ENCODE assay signal across 7 mouse cellular contexts in the genomic region with DNA sequence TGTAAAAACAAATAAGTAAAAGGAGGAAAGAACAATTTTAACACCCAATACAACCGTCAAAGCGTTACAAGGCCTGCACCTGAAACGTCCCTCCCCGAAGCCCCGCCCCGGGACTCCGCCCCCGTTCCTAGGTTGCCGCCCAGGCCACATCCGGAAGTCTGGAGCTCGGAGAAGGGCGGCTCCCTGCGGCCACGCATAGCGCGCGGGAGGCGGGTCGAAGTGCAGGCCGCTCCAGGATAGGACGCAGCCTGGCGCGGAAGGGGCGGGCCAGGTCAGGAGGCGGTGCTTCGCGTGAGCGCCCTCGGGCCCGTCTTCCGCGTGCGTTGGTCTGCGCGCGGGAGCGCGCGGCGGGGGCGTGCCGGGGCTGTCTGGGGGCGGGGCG. TPM values are rescaled to one million over a fixed set of nuclear protein-coding genes. Genes with fewer than 3 reads are reported as not detected.
DNase-seq lines count a peak whose midpoint lies in the region; ATAC-seq lines count a peak whose summit lies in the region.

No protein-coding gene starts in this region.

- peak overlapping the region; percentile 95; the same call in 1 of the 2 replicates for H3K27ac ChIP-seq in intestine, embryonic 15.5 days
- peak overlapping the region; percentile 99 for H3K27ac ChIP-seq in midbrain, embryonic 10.5 days (replicated peaks)

- H3K4me3 ChIP-seq in intestine, embryonic 15.5 days (replicated peaks): peak overlapping the region; percentile 99
- peak overlapping the region; percentile 98 for H3K4me3 ChIP-seq in midbrain, embryonic 10.5 days

- H3K4me1 ChIP-seq in intestine, embryonic 15.5 days (replicated peaks): peaks cover 17% of the 10 kb centered on the region
- peaks cover 33% of the 10 kb centered on the region for H3K4me1 ChIP-seq in midbrain, embryonic 10.5 days

- peak overlapping the region; percentile 99 for H3K9ac ChIP-seq in intestine, embryonic 15.5 days

- DNase-seq in adrenal gland, adult 2 months: peak; percentile 99
- DNase-seq in embryo, embryonic 11.5 days (ENCODE audit: low read depth, low spot score): peak; percentile 95
- peak; percentile 95 to 97 for DNase-seq in gastrocnemius, postnatal 36 days
- peak; percentile 97 to 99 for DNase-seq in left cerebral cortex, postnatal 25 days (ENCODE audit: low spot score in 2 of 2)
- peak; percentile 98 for DNase-seq in midbrain, embryonic 10.5 days (ENCODE audit: low spot score)
- peak; percentile 96 for DNase-seq in right cerebral cortex, postnatal 4 days

- intact Hi-C loops in gastrocnemius, postnatal 36 days (cut with DNase I): loop anchor here (5.0 kb wide), 1 partner anchor 71 kb away; no protein-coding TSS in a partner anchor
- intact Hi-C loops in left cerebral cortex, postnatal 25 days (cut with DNase I): loop anchor here (2.0 to 5.0 kb wide), 2 partner anchors 19 to 101 kb away; no protein-coding TSS in a partner anchor

- under 1% methylated on average over 32 of the region's 44 CpGs for WGBS in intestine, embryonic 15.5 days
- under 1% methylated on average over 44 of the region's 44 CpGs for WGBS in midbrain, embryonic 10.5 days

- H3K4me2 ChIP-seq in intestine, embryonic 15.5 days (replicated peaks): peak overlapping the region; percentile 52

- no peaks in the 10 kb centered on the region for H3K27me3 ChIP-seq in intestine, embryonic 15.5 days (replicated peaks)
- H3K27me3 ChIP-seq in midbrain, embryonic 10.5 days (ENCODE audit: low read depth, poor library complexity, severe bottlenecking): no peaks in the 10 kb centered on the region

- H3K36me3 ChIP-seq in intestine, embryonic 15.5 days: no peaks in the 10 kb centered on the region
- H3K36me3 ChIP-seq in midbrain, embryonic 10.5 days: peaks cover 6% of the 10 kb centered on the region; the same call in 1 of the 2 replicates

- H3K9me3 ChIP-seq in intestine, embryonic 15.5 days: no peaks in the 10 kb centered on the region
- H3K9me3 ChIP-seq in midbrain, embryonic 10.5 days (replicated peaks): no peaks in the 10 kb centered on the region

- peak; percentile 99 for ATAC-seq in intestine, embryonic 15.5 days

RNA-seq across cellular contexts. Expression of gene Cbfa2t2, which starts 0.2 kb away (rescaled TPM):
- 10 to 100 TPM; 34.5 to 49.1 TPM for total RNA-seq in adrenal gland, adult 2 months (2021)
- 9.6 and 11.3 TPM in 2 replicates for polyA plus RNA-seq in adrenal gland, adult 2 months (2012; rRNA removed)
- 10 to 100 TPM; 12.2 to 16.3 TPM for total RNA-seq in gastrocnemius, postnatal 36 days (2021)
- 25.4 and 26.3 TPM in 2 replicates for polyA plus RNA-seq in intestine, embryonic 15.5 days (2015; fragmentation: Nextera tagmentation; extraction: Ambion mirVana)
- 10 to 100 TPM; 54.6 to 57.5 TPM for total RNA-seq in left cerebral cortex, postnatal 25 days (2021)
- 67.4 and 88.4 TPM in 2 replicates for polyA plus RNA-seq in midbrain, embryonic 10.5 days (2016; fragmentation: Nextera tagmentation; extraction: Ambion mirVana)

RNA-seq across cellular contexts. Expression of gene Snta1, which starts 28.2 kb away (rescaled TPM):
- 10 to 100 TPM; 19.9 to 29.6 TPM for total RNA-seq in adrenal gland, adult 2 months (2021)
- 53.6 and 57.1 TPM in 2 replicates for polyA plus RNA-seq in adrenal gland, adult 2 months (2012; rRNA removed)
- 100 to 1,000 TPM; 221 to 230 TPM for total RNA-seq in gastrocnemius, postnatal 36 days (2021)
- 4.6 and 5.0 TPM in 2 replicates for polyA plus RNA-seq in intestine, embryonic 15.5 days (2015; fragmentation: Nextera tagmentation; extraction: Ambion mirVana)
- 10 to 100 TPM; 30.7 to 35.7 TPM for total RNA-seq in left cerebral cortex, postnatal 25 days (2021)
- 3.0 and 5.1 TPM in 2 replicates for polyA plus RNA-seq in midbrain, embryonic 10.5 days (2016; fragmentation: Nextera tagmentation; extraction: Ambion mirVana)

Comparison
In these comparisons a context has a peak if more than half of its experiments do, and no peak if none do; other contexts are left out.
1. Peak in every context shown above with its lines: DNase-seq, ATAC-seq, H3K4me3 ChIP-seq and H3K27ac ChIP-seq.
2. RNA of gene Snta1, which starts 28.2 kb away (total RNA-seq): 221 to 230 TPM in gastrocnemius, postnatal 36 days; 30.7 to 35.7 TPM in left cerebral cortex, postnatal 25 days and 19.9 to 29.6 TPM in adrenal gland, adult 2 months; every median in the first group is over 4 times any median in the second.